Mouse (Mus musculus): Measurements from ENCODE around the gene Tdrd9.
A peak's percentile ranks its signal among the peaks of the same experiment; 100 is the strongest.
"Not testable (repeated sequence)": the region's sequence is repeated elsewhere in the genome, so short reads cannot be mapped to it uniquely, and the experiment has no call there.

The Tdrd9 gene

DNA sequence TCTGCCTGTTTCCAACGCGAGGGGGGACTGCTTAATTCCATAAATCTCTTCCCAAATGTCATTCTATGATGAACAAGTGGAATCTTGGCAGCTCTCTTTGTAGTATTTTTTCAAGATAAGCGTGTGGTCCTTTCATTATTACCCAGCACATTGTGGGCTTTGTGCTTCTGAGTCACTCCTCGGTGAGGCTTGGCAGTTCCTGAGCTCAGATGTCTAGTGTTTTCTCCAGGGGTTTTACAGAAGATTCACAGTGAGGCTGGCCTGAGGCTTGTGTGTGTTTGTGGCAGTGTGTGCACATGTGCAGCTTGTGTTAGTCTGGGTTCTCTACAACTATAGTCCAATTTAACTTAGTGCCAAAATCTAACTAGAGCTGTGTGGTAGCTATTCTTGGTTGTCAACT is 56.0 kb downstream of the Tdrd9 start:
- no peak for DNase-seq (ENCODE audit: low spot score)

DNA sequence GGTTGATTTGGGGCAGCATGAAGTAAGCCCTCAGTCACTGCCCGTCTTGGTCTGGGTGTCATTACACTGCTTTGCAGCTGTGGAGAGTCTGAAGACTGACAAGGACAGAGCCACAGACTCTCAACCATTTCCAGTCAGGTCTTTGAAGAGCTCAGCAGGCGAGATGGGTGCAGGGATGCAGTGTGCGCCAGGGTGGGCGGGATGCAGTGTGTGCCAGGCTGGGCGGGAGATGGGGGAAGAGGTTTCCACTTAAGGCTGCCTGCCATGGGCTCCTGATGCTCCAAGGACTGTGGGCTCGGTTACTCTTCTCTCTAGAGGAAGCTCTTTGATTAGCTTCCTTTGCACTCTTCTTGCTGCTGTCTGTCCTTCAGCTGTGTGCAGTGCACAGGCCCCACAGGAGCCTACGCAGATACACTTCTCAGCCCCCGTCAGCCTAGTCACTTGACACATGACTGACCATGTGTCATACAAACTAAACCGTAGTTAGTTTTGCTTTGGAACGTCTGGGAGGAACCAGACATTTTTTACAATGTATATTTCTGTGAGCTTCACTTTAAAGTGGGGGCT is 62.1 kb downstream of the Tdrd9 start:
- no peak for DNase-seq (ENCODE audit: low spot score)

DNA sequence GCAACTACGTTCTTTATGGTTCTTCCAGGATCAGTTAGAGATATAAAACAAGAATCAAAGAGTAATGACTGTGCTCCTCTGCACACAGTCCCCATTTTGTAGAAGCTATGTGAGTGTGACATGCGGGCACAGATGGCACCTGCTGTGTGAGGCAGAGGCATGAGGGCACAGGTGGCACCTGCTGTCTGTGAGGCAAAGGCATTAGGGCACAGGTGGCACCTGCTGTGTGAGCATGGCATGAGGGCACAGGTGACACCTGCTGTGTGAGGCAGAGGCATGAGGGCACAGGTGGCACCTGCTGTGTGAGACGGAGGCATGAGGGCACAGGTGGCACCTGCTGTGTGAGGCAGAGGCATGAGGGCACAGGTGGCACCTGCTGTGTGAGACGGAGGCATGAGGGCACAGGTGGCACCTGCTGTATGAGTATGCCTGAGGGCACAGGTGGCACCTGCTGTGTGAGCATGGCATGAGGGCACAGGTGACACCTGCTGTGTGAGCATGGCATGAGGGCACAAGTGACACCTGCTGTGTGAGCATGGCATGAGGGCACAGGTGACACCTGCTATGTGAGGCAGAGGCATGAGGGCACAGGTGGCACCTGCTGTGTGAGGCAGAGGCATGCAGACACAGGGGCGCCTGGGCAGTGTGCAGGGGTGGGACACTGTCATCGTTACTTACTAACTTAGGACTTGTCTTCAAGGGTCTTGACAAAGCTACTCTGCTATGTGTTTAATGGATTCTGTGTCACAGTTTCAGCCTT is 64.2 kb downstream of the Tdrd9 start:
- DNase-seq (ENCODE audit: low spot score), result not testable (repeated sequence)

DNA sequence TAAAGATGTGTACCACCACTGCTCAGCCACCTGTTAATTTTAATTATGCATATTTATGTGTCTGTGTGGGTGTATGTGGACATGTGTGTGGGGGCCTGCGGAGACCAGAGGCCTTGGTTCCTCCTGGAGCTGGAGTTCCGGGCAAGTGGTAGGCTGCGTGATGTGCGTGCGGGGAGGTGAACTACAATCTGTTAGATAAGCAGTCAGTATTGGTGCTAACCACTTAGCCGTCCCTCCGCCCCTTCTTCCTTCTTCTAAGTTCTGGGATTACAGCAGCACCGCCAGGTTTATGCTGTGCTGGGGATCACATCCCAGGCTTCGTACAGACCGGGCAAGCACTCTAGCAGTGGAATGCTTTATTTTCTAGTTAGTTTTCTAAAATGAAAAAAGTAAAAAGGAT is 67.1 kb downstream of the Tdrd9 start:
- DNase-seq (ENCODE audit: low spot score), result no peak

DNA sequence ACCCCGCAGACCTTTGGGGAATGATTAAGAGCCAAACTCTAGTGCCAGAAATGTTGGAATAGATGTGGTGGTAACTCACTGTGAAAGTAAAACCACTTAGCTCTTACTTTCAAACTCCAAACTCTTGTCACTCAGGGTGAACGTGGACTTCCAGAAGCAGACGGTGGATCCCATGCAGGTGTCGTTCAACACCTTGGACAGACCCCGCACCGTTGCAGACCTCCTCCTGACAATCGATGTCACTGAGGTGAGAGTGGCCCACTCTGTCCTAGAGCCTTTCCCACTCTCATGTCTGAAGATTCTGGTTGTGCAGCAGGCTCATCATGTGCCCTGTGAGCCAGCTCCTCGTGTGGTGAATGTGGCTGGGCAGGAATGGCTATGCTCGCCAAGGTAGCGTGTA is 67.8 kb downstream of the Tdrd9 start:
- DNase-seq (ENCODE audit: low spot score), result no peak

DNA sequence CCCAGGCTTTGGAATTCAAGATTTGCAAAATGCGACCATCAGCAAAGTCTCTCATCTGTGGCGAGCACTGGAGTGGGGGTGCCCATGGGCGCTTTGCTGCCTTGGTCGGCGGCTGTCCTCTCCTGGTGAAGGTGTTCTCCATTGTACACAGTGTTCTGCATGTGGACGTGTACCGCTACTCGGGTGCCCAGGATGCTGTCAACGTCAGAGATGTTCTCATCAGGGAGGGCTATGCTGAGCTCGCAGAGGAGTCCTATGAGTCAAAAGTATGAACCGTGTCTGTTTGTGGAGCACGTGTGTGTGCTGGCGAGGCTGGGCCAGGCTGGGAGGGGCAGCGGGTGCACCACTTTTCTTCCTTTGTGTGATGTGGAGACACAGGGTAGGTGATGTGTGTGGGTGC is 71.3 kb downstream of the Tdrd9 start:
- DNase-seq (ENCODE audit: low spot score), result no peak

DNA sequence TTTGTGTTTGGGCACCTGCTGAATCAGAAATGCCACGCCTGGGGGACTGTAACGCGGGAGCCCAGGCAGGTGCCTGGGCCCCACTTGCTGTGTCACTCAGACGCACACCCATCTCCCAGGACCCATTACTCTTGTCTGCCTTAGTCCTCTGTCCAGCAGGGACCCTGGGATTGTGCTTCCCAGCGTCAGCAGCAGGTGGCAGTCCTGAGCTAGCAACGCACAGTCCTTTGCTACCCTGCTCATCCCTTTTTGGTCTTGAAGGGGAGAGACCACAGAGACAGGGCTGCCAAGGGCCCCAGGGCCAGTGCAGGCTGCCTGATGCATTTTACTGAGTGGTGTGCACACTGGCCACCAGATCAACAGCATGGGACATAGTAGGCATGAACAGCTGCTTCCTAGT is 106.3 kb downstream of the Tdrd9 start:
- DNase-seq (ENCODE audit: low spot score), result peak; percentile 41

DNA sequence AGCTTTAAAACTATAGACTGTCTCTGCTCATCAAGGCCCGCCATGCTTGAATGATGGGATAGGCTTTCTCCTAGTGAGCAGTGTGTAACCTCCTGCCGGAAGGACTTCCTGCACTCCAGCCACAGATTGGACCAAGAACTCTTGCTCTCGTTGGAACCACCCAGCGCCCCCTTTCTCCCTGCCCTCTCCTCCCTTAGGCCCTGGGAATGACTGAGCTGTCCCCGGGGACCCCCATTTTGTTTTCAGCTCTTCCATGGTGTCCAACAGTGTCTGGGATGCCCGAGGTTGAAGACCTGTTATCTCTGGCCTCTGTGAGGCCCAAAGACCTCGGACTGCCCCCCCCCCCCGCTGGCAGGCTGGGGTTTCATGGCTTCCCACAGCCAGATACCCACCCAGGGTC is 108.6 kb downstream of the Tdrd9 start:
- no peak for DNase-seq (ENCODE audit: low spot score)

DNA sequence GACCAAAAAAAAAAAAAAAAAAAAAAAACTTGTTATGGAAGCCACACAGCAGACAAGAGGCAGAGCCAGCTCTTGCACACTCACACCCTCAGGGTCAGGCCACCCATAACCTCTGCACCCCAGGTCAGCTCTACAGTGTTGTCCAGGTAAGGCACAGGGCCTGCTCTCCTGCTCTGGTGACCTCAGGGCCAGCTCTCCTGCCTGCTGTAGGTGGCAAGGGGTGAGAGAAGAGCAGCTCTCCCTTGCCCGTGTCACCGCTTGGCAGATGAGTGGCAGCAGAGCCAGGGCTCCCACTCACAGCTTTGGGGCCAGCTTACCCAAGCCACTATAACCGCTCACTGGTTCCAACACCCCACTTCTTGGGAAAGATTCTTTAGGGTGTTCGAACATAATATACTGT is 109.6 kb downstream of the Tdrd9 start:
- no peak for DNase-seq (ENCODE audit: low spot score)

DNA sequence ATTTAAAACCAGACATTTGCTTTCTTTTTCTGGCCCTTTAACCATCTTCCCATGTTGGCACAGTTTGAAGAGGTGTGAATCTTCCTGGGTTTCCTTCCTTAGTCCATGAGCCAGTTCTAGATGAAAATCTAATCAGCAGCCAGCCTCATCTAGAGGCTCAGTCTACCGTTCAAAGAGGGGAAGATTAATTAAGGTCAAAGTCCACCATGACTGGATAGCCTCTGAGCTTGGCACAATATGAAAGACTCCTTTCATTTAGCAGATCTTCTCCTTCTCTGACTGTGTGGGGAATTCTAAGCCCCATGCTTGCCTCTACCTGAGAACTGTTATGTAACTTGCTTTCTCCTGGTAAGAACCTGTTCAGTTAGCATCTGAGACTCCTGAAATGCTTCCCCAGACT is 110.9 kb downstream of the Tdrd9 start:
- no peak for DNase-seq (ENCODE audit: low spot score)

DNA sequence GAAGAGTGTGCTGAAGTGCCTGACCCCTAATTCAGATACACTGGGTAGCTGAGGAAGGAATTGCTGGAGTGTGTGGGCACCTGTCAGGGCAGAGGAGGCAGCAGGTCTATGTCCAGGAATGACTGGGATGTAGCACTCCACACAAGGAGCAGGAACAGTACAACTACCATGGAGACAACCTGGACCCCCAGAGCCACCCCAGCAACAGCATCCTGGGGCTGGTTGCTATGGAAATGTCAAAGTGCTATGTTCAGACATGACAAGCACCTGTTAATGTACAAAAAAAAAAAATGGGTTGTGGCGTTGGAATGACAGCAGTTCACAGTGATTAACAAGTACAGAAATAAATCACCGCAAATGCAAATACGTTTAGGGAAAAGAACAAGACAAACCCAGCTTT is 114.9 kb downstream of the Tdrd9 start:
- DNase-seq (ENCODE audit: low spot score), result no peak

DNA sequence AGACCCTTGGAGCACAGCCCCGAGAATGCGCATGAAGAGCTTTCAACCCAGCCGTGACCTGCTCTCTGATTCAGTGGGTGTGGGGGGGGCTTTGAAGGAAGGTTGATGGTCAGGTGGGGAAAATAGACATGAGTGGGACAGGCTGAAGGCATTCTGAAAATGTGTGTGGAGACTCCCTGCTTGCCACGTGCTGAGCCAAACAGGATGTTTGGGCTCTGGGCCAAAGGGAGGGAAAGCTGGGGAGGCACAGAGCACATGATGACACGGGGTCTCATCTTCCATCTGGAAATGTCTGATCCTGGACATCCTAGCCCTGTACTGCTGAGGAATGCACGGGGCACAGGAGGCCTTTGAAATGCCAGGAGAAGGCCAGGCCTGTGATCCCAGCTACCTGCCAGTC is 115.4 kb downstream of the Tdrd9 start:
- no peak for DNase-seq (ENCODE audit: low spot score)

DNA sequence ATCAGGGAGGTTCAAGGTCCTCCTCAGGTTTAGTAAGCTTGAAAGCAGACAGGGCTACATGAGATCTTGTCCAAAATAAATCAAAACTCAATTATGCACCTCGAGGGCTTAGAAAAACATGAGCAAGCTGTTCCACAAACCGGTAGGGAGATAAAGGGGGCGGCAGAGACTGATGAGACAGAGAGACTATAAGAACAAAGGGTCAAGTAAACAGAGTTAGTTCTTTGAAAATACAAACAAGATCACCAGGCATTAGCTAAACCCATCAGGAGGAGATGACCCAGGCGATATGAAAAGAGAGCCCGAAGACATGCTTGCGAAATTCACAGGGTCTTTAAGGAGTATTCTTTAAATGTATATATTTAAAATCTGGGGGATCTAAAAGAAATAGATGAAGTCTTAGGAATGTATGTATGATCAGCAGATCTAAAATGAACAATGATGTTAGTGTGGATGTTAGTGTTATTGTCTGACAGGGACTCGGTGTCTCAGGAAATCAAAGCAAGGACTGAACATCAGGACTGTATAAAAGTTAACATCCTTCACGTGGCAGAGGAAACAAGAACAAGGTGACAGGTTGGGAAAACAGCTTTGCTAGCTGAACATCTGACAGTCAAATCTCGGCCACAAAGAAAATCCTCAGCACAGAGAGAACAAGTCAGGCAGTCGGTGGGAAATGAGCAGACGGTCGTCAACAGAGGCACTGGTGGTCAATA is 117.4 kb downstream of the Tdrd9 start:
- no peak for DNase-seq (ENCODE audit: low spot score)

DNA sequence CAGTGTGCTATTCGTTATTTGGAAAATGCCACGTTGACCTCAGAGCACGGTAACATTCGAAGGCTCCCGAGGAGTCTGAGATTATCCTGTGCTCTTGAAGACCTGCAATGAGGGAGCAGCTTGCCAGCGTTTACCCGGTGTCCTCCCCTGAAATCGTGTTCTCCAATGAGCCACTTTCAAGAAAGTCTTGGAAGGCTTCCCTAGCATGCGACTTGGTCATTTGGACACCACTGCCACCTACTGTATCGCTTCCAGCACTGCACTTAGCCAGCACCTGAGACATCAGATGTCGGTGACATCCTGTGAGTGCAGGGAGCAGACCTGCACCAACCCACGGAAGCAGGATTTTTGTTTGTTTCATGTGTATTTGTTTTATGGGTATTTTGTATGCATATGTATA is 119.7 kb downstream of the Tdrd9 start:
- no peak for DNase-seq (ENCODE audit: low spot score)

DNA sequence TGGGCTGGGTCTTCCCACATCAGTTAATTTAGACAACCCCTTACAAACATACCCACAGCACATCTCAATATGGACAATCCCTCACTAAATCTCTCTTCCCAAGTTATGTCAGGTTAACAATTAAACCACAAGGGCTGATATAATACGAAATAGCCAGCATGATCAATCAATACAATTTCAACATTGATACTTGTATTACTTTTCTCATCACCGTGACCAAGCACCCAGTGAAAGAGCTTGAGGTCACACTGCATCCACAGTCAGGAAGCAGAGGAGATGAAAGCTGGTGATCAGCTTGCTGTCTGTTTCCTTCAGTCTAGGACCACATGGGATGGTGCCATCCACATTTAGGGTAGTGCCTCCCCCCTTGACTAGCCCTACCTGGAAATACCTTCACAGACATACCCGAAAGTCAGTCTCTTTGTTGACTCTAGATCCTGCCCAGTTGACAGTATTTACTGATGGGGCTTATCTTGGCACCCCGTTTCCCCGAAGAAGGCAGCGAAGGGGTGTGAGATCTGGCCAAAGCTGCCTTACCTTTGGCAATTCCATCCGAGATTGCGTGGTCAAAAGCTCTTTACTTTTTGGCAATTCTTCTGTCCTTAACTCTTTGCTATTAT is 123.0 kb downstream of the Tdrd9 start:
- no peak for DNase-seq (ENCODE audit: low spot score)

DNA sequence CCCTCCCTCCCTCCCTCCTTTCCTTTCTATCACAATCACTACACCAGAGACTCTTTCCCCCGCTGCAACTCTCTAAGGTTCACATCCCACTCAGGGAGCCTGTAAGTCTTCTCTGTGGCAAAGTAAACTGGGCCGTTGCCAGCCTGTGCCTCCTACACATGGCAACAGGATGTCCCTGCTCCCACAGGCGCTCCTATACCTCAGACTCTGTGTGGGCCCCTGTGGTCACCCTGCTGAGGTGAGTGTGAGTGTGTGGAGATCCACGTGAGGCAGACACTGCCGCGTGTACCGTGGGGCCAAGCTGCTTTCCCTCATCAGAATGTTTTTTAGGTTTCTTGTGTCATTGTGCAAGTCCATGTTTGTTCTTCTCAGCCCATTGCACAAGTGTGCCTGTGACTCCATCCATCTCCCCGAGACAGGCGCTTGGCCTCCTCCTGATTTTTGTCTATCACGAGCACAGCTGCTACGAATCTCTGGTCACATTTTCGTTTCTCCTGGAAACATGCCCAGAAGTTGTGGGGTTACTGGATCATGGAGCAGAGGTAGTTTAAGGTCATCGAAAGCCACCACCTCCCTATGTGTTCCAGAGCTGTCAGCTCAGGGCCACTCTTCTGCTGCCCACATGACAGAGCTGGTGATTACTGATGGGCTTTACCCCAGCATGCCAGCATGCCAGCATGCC is 124.8 kb downstream of the Tdrd9 start:
- no peak for DNase-seq (ENCODE audit: low spot score)

DNA sequence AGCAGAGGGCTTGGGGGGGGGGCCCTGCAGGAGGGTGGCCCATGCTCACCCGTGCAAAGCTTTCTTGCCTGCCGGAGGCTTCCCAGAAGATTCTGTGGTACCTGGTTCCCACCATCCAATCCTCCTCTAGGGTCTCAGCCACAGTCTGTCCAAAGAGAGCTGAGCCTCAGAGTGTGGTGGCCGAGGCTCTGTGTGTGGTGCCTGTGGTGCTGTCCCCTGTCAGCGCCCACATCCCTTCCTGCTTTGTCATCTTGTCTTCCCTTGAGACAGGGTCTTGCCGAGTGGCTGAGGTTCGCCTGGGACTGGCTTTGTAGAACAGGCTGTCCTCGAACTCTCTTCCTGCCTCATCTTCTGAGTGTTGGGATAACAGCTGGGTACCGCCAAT is 125.4 kb downstream of the Tdrd9 start:
- no peak for DNase-seq (ENCODE audit: low spot score)

DNA sequence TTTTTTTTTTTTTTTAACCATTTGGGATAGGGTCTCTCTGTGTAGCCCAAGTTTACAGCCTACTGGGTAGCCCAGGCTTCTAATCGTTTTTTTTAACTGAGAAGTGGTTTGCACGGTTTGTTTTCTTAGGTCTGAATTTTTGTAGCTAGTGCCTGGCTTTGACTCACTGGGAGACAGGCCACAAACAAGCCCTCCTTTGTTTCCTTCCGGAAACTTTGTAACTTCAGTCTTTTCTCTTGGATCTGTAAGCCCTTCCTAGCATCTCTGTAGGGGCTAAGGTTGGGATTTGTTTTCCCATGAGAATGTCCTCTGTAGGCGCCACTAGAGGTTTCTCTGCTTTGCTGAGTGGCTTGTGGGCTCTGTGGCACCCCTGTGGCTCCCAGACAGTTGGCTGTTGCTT is 128.7 kb downstream of the Tdrd9 start:
- DNase-seq (ENCODE audit: low spot score), result no peak

DNA sequence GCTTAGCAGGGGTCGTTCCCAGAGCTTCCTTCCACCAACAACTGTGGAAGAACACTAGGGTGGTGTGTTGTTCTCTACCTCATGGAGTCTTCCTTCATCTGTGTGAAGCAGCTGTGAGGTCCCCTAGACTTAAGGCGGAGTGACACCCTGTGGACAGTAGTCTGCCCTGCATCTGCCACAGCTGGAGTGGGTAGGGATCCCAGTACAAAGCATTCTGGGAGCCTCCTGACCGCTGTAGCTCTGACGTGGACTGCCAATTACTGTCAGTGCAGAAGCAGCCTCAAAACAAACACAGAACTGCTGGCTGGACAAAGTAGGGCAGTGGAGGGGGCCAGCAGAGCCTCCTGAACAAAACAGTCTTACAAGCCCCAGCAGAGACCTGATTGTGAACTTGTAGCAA is 129.7 kb downstream of the Tdrd9 start:
- DNase-seq (ENCODE audit: low spot score), result no peak

DNA sequence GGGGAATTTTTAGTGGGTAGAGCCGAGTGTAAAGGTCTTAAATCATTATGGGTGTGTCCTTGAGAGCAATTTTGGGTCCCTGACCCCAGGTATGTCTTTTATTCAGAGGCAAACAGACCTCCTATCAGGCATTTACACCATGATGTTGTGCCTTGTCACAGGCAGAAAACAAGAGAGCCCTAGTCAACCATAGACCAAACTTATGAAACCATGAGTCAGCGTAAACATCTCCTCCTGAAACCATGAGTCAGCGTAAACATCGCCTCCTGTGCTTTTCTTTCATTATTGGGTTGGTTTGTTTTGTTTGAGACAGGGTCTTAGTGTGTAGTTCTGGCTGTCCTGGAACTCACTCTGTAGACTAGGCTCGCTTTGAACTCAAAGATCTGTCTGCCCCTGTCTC is 131.8 kb downstream of the Tdrd9 start:
- no peak for DNase-seq (ENCODE audit: low spot score)

DNA sequence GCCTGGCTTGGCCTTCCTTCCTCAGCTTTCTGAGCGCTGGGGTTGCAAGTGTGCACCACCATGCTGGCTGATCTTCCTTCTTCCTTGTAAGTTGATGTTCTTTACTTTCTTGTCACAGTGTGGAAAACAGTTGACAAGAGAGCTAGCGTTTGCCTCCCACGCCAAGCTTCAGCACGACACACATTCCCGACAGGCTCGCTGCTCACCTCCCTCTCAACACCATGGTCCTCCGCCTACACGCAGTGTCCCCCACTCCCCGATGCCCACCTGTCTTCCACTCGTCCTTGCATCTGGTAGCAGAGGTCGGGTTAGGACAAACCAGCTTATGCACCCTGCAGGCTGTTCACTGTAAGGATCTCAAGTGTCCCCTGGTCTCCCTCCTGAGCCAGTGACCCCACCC is 133.5 kb downstream of the Tdrd9 start:
- DNase-seq (ENCODE audit: low spot score), result no peak

DNA sequence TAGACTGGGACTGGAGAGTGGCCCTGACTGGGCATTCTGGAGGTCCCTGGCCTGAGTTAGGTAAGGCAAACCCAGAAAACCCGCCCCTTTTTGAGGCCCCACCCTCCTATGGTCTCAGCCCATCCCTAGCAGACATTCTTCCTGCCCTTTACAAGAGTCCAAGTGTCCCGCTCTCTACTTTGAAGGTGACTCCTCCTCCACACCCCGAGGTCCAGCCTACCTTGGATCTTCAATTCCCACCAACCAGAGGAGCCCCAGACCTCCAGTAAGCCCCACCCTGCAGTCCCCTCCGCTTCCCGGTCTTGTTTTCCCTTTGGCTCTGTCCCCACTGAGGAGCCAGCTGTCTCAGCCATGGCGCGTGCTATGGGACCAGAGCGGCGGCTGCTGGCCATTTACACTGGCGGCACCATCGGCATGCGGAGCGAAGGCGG is 135.2 kb downstream of the Tdrd9 start, which contains the start of gene Aspg:
Aspg (plus strand) TSS at position 139 of the 431 bp plus-strand sequence.
- no peak for DNase-seq (ENCODE audit: low spot score)
